Mouse (Mus musculus) fat pad, adult 2 months (tissue): ENCODE measurements around the gene Rcn2.
A peak's percentile ranks its signal among the peaks of the same experiment; 100 is the strongest.
"Not testable (repeated sequence)": the region's sequence is repeated elsewhere in the genome, so short reads cannot be mapped to it uniquely, and the experiment has no call there.

ENCODE experiments used
- DNase-seq: peaks from one replicate; pipeline ENCODE4 v3.0.0-alpha.2; 2011; ENCODE audit warnings: low read depth, low spot score; ENCODE audit errors: extremely low read depth

Rcn2 gene

DNA sequence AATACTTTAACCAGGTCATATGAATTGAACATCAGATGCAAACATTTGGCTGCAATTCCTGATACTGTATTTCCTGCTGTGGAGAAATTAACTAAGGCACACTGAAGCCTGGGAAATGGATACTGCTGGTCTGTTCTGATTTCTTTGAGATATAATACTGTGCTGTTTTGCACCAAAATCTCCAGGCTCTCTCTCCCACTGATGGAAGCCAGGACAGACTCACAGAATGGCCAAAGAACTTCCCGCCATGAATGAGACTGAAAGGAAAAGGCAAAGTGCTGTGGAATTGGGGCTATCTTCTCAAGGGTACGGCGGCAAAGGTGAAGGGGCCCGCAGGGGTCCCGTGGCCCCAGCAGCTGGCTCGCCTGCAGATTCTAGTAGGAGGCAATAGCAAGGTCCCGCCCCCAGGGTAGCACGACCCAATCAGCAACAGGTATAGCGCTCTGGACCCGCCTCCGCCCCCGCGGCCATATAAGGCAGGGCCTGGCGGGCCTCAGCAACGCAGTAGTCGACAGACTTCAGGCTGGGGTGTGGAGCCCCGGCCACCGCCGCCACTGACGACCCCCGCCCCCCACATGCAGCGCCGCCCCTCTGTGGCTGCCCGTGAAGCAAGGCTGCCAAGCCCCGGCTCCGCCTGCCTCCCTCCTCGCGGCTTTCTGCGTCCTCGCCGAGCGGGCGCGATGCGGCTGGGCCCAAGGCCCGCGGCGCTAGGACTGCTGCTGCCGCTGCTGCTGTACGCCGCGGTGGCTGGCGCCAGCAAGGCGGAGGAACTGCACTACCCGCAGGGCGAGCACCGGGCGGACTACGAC, at the start of gene Rcn2:
Gene Rcn2 (plus strand): TSS at position 474 of the 809 bp plus-strand sequence.
- DNase-seq = peak; percentile 25

DNA sequence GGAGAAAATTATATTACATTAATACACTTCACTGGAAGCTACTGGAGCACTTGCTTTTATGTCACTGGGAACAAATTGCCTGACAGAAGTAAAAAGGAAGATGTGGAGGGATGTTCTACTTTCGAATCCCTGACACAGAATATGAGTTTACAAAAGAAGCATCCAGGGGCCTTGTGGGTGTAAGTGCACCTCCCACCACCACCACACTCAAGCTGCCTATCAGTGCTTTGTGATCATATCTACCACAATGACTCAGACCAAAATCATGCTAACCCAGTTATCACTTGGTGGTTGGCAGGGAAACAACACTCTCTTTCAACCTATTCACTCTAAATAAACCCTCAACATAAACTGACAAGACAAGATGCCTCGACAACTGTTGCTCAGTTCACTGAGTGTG, 37.0 kb upstream of the Rcn2 start:
- not testable (repeated sequence) for DNase-seq

GRCm38 (mm10) chr9:56010450-56010849, 31.2 kb upstream of the Rcn2 start, which contains the start of gene 4930563M21Rik:
TSS of gene 4930563M21Rik (minus strand) at chr9:56010550.
- DNase-seq = no peak

DNA sequence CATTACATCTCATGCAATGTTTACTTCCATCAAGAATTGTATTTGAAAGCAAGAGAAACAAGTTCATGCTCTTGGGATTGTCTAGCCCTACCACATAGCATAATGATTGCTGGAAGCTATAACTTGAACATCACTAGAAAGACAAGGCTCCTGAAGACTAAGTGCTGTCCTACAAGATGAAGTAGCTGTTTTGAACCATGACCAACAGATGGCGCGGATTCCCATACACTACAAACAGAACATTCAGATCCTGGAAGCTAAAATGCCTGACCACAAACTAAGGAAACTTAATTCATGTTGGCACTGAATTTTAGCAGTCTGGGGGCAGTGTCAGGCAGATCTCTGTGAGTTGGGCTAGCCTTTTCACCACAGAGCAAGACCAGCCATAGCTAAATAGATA, 16.9 kb upstream of the Rcn2 start:
- DNase-seq = no peak

DNA sequence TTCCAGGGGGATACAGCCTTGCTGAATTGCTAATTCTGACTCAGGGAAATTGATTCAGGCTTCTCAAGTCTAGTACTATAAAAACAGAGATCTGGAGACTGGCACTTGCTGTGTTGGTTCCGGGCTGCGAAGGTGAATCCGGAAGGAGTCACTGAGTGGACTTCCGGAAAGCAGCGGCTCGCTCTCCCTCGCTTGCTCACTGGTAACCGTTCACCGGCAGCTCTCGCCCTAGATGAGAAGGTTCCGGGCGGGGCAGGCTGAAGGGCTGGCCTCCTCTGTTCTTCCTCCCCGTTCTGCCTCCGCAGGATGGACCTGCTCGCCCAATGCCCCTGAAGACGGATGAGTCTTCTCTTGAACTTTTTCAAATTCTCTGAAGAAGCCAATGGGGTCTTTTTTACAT, 14.4 kb upstream of the Rcn2 start:
- DNase-seq = no peak

DNA sequence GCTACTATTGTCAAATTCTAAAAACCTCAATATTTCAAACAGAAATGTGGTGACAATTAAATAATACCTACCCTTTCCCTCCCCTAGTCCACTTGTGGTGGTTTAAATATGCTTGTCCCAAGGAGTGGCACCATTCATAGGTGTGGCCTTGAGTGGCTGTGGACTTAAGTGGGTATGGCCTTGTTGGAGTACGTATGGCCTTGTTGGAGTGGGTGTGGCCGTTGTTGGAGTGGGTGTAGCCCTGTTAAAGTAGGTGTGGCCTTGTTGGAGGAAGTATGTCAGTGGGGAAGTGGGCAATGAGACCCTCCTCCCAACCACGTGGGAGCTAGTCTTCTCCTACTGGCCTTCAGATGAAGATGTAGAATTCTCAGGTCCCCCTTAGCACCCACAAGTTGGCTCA, 9.4 kb upstream of the Rcn2 start:
- no peak for DNase-seq

- DNase-seq = no peak
Observed at GRCm38 (mm10) chr9:56042181-56042621, 556 bp downstream of the Rcn2 start.

GRCm38 (mm10) chr9:56053796-56054195, 12.2 kb downstream of the Rcn2 start:
- no peak for DNase-seq

- DNase-seq = no peak
Observed at GRCm38 (mm10) chr9:56056147-56056546, 14.5 kb downstream of the Rcn2 start.

GRCm38 (mm10) chr9:56062336-56062735, 20.7 kb downstream of the Rcn2 start:
- DNase-seq = no peak

GRCm38 (mm10) chr9:56065011-56065410, 23.4 kb downstream of the Rcn2 start:
- no peak for DNase-seq

DNA sequence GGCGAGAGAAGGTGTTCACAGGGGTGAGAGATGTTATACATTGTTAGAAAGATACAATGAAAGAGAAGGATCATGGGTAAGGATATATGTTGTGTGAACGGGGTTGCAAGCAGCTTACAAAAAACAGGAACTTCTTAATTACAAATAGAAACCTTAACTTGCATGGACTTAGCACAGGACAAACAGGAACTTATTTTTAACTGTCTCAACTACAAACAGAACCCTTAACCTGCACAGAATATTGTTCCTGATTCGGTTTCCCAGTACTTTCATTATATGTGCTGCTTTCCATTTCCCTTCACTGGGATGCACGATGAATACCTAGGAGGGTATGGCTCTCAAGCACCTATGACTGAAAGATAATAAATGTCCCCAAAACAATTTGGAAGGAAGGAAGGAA, 26.3 kb downstream of the Rcn2 start:
- no peak for DNase-seq

DNA sequence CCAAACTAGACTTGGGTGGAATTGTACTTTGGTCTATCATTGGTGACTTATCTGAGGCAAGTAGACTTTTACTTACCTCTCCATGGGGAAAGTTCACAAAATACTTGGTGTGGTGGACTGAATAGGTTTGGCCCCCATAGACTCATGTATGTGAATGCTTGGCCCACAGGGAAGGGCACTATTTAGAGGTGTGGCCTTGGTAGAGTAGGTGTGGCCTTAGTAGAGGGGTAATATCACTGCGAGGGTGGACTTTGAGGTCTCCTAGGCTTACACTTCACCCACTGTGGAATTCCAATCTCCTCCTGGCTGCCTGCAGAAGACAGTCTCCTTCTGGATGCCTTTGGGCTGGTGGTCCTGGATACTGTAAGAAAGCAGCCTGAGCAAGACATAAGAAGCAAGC, 27.0 kb downstream of the Rcn2 start:
- DNase-seq = no peak

GRCm38 (mm10) chr9:56072861-56073260, 31.2 kb downstream of the Rcn2 start:
- DNase-seq = no peak

- DNase-seq = no peak
Observed at GRCm38 (mm10) chr9:56074863-56075262, 33.2 kb downstream of the Rcn2 start.

DNA sequence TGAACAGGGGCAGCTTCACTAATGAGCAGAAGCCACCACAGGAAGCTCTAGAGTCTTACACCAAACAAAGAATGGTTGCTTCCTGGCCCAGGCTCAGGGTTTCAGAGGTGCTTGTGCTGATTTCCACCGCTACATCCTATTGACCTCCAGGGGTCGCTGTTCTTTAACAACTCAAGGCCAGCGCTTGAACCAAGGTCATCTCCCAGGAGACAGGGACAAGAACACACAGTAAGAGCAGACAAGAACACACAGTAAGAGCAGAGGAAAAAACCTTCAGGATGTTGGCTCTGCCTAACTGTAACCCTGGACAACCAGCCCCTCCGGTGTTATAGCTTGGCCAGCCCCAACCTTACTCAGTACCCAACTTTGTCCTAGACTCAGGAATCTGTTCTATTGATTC, 33.6 kb downstream of the Rcn2 start:
- DNase-seq = peak; percentile 55

DNA sequence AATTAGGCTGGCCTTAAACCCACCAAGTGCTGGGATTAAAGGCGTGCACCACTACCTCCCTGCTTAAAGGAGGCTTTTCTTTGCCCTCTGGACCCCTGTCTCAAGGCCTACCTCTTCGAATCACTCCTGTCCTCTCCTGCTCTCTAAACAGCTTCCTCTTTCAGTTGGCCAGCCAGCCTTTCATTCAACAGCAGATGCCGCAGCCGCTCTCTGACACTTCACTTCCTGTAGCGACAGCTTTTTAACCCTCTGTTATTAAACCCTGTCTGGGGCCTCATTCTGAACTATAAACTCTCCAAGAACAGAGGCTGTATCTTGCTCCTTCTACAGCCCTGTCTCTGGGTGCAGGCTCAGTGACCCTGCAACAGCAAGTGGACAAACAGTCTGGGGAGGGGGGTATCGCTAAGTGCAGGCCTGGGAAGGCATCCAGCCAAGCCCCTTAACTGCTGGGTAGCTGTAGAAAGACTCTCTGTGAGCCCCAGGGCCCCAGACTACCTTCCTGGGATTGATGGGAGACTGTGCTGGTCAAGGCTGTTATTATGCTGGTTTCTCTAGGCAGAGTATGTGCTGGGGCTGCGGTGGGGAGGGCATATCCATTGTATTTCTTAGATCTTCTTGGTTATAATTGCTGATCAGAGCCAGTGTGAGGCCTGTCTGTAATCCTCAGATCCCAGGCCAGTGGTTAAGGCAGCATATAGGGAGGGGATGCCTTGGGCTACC, 34.4 kb downstream of the Rcn2 start:
- DNase-seq = no peak

GRCm38 (mm10) chr9:56079587-56079986, 37.9 kb downstream of the Rcn2 start:
- no peak for DNase-seq

- DNase-seq = no peak
Observed at GRCm38 (mm10) chr9:56086524-56086923, 44.9 kb downstream of the Rcn2 start.

DNA sequence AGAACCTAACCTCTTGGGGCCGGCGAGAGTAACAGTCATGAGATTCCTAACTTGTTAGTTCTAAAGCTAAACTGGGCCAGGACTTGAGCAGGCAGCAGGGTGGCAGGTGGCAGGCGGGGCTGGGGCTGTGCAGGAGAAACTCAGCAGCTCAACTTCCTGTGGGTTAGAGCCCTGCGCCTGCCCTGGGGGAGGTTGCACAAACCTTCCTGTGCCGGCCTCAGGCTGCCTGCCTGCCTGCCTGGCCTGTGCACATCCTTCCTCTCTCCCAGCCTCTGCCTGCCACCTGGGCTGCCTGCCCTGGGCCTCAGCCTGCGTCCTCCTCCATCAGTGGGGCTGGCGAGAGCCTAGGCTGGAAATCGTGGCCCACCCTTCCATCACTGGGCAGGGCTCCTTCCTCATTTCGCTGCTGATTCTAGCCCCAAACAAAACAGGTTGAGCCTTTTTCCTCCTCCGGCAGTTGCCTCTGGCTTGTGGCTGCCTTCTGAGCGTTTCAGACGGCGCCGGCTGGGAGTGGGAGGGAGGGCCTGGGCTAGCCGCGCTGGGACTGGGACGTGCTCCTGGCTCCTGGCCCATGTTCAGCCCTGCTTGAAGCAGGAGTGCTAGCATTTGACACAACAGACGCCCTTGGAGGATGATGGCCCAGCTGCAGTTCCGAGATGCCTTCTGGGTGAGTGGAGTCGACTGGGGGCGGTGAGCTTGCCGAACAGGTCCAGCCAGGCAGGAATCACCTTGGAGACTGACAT, 48.3 kb downstream of the Rcn2 start, which contains the start of gene Pstpip1:
Gene Pstpip1 (plus strand): TSS at position 185 of the 743 bp plus-strand sequence.
- peak; percentile 51 for DNase-seq

DNA sequence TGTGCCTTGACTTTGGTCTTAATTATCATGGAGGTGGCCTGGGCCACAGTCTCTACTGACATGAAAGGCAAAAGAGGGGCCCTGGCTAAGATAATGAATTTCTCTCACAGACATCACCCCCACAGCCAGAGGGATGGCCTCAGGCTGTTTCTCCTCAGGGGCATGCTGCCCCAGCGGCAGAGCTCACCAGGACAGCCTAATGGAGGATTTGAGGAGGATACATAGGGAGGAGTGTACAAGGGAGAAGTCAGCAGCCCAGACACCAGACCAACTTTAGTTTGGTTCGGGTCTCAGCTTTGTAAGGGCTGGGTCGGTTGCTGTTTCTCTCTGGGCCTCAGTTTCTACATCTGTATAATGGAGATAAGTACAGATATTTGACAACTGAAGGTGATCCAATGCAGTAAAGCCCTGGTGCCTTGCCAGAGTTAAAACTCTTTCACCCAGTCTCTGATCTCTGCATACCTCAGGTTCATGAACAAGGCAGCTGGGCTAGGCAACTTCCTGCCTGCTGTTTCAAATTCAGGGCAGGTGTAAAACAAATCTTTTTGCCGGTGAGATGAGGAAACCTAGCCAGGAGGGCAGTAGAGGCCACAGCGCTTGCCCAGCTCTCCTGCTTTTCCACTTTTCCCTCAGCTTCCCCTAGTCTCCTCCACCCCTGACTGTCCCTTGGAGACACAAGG, 49.0 kb downstream of the Rcn2 start:
- DNase-seq = no peak
